Mouse (Mus musculus) left cerebral cortex, postnatal 36 days (tissue): ENCODE measurements around the gene Cdc37. TPM values are rescaled to one million over a fixed set of nuclear protein-coding genes. Genes with fewer than 3 reads are reported as not detected.

ENCODE experiments used
- DNase-seq, 2 experiments: peaks; one replicate each; pipeline ENCODE4 v3.0.0; 2021 to 2022; ENCODE audit warnings: low spot score in 2 of 2, mixed read lengths in 1 of 2
- intact Hi-C: fragments of 180-260 bp; cut with DNase I; formaldehyde crosslinking; loops from one replicate; pipeline ENCODE4 v1.15.1; 2025
- total RNA-seq, 2 experiments: library from RNA; stranded (reverse); gene quantifications; 2 replicates each; pipeline ENCODE4 v1.2.3; 2021

Gene Cdc37
- total RNA-seq, result 100 to 1,000 TPM; 139 to 155 TPM

GRCm38 (mm10) chr9:21149654-21150419 lies at the start of gene Cdc37:
Gene Cdc37 (minus strand): TSS chr9:21149982.
- peak; percentile 90 to 92 for DNase-seq
- intact Hi-C loops, result loop anchor here (5.0 kb wide), 1 partner anchor 67 kb away; no protein-coding TSS in a partner anchor

DNA sequence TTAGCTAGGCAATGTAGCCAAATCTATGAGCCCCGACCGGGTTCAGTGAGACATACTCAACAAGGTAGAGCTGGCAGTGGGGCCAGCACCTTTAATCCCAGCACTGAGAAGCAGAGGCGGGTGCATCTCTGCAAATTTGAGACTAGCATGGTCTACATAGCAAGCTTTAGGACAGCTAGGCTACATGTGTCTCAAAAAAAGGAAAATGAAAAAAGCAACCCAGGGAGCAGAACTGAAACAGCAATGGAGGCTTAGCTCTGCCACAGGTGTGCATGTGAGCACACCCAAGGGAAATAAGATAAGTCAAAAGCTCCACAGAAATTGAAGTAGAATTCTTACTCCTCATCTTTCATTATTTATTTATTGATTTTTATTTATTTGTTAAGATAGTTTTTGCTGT lies 49.2 kb upstream of the Cdc37 start:
- no peak for DNase-seq
- intact Hi-C loops, result loop anchor here (5.0 kb wide), 1 partner anchor 37 kb away; no protein-coding TSS in a partner anchor

DNA sequence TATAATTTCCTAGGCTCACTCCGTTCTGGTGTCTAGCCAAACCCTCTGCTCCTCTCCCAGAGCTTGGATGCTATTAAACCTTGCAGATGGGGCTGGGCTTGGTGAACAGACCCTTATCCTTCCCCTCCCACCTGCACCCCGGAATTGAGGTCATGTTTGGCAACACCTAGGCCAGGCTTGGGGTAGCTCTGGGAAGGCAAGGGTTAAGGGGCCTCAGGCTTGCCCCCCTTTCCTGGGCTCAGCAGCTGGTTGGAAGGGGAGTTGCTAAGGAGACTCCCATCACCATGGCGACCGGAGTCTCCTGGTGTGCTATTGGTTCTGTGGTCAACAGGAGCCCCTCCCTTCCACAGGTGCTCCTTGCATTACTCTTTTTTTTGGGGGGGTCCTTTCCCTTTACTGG lies 48.2 kb upstream of the Cdc37 start:
- intact Hi-C loops, result loop anchor here (5.0 kb wide), 1 partner anchor 36 kb away; no protein-coding TSS in a partner anchor
- peak; percentile 72 to 79 for DNase-seq

DNA sequence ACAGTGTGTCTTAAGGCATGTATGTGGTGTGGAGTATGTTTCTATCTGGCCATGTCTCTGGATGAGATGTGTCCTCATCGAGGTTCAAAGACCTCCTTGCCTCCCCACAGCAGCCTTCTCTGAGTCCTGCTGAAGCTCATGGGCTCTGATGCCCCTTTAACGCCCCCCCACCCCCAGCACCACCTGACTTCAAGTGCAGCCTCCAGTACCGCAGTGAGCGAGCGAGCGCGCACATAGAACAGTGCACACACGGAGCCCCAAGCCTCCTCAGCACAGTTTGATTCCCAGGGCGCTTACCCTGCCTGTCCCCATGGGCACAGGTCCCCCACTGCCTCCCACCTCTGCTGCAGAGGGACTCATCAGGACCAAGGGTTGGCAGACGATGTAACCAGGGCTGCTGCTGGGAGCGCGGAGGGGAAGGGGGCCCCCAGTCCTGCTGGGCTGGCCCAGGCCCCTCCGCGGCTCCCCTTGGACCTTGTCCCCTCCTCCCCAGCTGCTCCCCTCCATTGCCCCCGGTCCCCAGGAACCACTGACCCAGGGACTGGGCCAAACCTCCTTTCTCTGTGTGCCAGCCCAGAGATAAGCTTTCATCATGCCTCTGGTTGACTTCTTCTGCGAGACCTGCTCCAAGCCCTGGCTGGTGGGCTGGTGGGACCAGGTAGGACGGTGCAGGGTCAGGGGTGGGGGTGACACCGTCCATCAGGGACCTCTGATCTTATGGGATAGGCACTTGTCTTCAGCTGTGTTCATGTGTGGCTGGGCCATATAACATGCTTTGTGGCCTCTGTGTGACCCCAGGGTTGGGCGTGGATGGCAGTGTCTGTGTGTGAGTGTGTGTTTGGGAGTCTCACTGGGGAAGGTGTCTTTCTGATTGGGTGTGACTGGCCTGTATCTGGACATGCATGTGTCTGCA lies 47.0 kb upstream of the Cdc37 start:
- intact Hi-C loops, result loop anchor here (5.0 kb wide), 1 partner anchor 34 kb away; no protein-coding TSS in a partner anchor
- DNase-seq, result peak; percentile 61 to 73

- intact Hi-C loops, result loop anchor here (5.0 kb wide), 1 partner anchor 34 kb away; no protein-coding TSS in a partner anchor
- peak; percentile 66 to 67 for DNase-seq
Measured at GRCm38 (mm10) chr9:21195736-21196505, 46.1 kb upstream of the Cdc37 start.

- DNase-seq, result no peak
- intact Hi-C loops, result loop anchor here (5.0 kb wide), 1 partner anchor 33 kb away; no protein-coding TSS in a partner anchor
Measured at GRCm38 (mm10) chr9:21194787-21195493, 45.2 kb upstream of the Cdc37 start.

- intact Hi-C loops, result no loop called here
Measured at GRCm38 (mm10) chr9:21193786-21194185, 44.0 kb upstream of the Cdc37 start.

GRCm38 (mm10) chr9:21190670-21191069 lies 40.9 kb upstream of the Cdc37 start:
- intact Hi-C loops, result no loop called here
- DNase-seq, result no peak

More at GRCm38 (mm10) chr9:21193786-21194185, 44.0 kb upstream of the Cdc37 start:
- no peak for DNase-seq

DNA sequence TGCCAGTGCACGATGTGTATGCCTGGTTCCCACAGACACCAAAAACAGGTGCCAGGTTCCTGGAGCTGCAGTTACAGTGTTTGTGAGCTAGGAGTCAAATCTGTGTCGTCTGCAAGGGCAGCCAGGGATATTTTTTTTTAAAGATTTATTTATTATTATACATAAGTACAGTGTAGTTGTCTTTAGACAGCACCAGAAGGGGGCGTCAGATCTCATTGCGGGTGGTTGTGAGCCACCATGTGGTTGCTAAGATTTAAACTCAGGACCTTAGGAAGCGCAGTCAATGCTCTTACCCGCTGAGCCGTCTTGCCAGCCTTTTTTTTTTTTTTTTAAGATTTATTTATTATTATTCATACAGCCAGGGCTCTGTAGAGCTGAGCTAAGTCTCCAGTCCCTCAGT lies 40.1 kb upstream of the Cdc37 start:
- DNase-seq, result no peak
- intact Hi-C loops, result no loop called here

- intact Hi-C loops, result no loop called here
- DNase-seq, result no peak
Measured at GRCm38 (mm10) chr9:21185436-21185835, 35.7 kb upstream of the Cdc37 start.

DNA sequence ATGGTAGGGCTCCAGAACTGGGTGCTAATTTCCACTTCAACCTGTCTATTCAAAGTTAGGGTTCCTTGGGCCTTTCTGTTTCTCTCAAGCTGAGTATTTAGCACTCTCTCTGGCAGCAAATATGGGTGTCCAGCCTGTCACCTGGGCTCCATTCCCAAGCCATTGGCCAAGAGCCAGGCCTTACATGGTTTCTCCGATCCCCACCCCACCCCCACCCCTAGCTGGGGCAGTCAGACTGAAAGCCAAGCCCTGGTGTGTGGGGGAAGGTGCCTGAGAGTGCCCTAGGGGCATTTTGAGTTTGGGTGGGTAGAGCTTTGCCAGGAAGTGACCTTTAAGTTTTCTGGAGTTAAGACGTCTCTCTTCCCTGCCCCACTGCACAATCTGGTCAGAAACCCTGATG lies 35.0 kb upstream of the Cdc37 start:
- DNase-seq, result no peak
- intact Hi-C loops, result no loop called here

DNA sequence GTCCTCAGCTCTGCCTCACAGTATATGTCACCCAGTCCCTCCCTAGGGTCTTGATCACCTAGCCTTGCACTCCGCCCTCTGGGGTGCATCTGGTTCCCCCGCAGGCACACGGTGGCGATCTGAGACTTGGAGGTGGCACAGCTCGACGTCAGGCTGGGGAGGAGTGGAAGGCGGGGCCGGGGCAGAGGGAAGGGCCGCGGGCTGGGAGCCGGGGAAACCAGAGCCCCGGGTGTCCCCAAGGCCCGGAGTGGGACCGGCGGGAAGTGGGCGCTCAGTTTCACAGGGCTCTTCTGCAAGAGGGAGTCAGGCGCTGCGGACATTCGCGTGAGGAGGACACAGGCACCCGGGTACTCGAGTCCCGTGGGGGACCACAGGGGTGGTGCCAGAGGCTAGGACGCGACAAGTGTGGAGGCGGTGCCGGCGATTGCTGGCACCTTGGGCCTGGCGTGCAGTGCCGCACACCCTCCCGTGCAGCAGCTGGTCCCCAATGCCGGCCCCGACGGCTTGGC lies 34.2 kb upstream of the Cdc37 start:
- intact Hi-C loops, result no loop called here
- peak in 1 of 2 experiments; percentile 23 for DNase-seq

GRCm38 (mm10) chr9:21183421-21183820 lies 33.6 kb upstream of the Cdc37 start:
- intact Hi-C loops, result no loop called here
- no peak for DNase-seq

GRCm38 (mm10) chr9:21181421-21182220 lies 31.8 kb upstream of the Cdc37 start:
- no peak for DNase-seq
- intact Hi-C loops, result no loop called here

GRCm38 (mm10) chr9:21180841-21181240 lies 31.1 kb upstream of the Cdc37 start:
- intact Hi-C loops, result no loop called here
- DNase-seq, result no peak

- intact Hi-C loops, result no loop called here
- DNase-seq, result no peak
Measured at GRCm38 (mm10) chr9:21180402-21180801, 30.6 kb upstream of the Cdc37 start.

DNA sequence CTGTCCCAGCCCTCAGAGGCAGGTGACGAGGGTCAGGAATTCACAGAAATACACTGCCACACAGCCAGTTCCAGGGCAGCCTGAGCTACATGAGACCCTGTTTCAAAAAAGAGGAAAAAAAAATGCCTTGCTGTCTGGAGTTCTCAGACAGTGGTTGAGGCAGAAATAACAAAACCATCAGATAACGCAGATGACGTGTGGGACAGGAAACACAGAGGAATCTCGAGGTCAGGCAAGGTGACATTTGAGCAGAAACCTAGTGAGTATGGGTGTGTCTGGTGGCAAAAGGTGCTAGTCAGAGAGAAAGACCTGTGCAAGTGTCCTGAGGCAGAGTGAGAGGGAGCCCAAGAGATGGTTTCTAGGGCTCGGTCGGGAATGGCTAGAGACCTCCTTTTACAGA lies 22.6 kb upstream of the Cdc37 start:
- no peak for DNase-seq
- intact Hi-C loops, result no loop called here

GRCm38 (mm10) chr9:21169157-21169556 lies 19.4 kb upstream of the Cdc37 start:
- intact Hi-C loops, result loop anchor here (2.0 kb wide), 1 partner anchor 16 kb away; no protein-coding TSS in a partner anchor

More at GRCm38 (mm10) chr9:21169157-21169556, 19.4 kb upstream of the Cdc37 start:
- no peak for DNase-seq
